Mouse (Mus musculus) limb, embryonic 12.5 days (tissue): Measurements from ENCODE around the gene Mlph. TPM values are rescaled to one million over a fixed set of nuclear protein-coding genes. Genes with fewer than 3 reads are reported as not detected.

Experiments used
- ATAC-seq: fragments of 200-750 bp; cut with Nextera tagmentation; 2 replicates; pipeline ENCODE4 v1.8.0; 2017; ENCODE audit warnings: low read depth, moderate TSS enrichment; ENCODE audit not compliant: insufficient number of reproducible peaks, insufficient read depth, low FRiP score, low TSS enrichment
- H3K27ac ChIP-seq: fragments of 300-500 bp; sonication (generic); 2 replicates; pipeline ENCODE4 v1.5.1; 2016; ENCODE audit warnings: mild to moderate bottlenecking, moderate library complexity
- H3K27me3 ChIP-seq: fragments of 300-500 bp; sonication (generic); 2 replicates; pipeline ENCODE4 v1.6.1; 2016; ENCODE audit warnings: mild to moderate bottlenecking, moderate library complexity
- H3K36me3 ChIP-seq: fragments of 300-500 bp; sonication (generic); 2 replicates; pipeline ENCODE4 v1.6.1; 2016; ENCODE audit warnings: mild to moderate bottlenecking, moderate library complexity
- H3K4me1 ChIP-seq: fragments of 300-500 bp; sonication (generic); replicated peaks from 2 replicates; pipeline ENCODE4 v1.6.1; 2016
- H3K4me2 ChIP-seq: fragments of 300-500 bp; sonication (generic); 2 replicates; pipeline ENCODE4 v1.6.1; 2016; ENCODE audit warnings: mild to moderate bottlenecking, moderate library complexity
- H3K4me3 ChIP-seq: fragments of 300-500 bp; sonication (generic); replicated peaks from 2 replicates; pipeline ENCODE4 v1.5.1; 2016; ENCODE audit warnings: mild to moderate bottlenecking
- H3K9ac ChIP-seq: fragments of 300-500 bp; sonication (generic); replicated peaks from 2 replicates; pipeline ENCODE4 v1.6.1; 2016; ENCODE audit warnings: mild to moderate bottlenecking, moderate library complexity
- H3K9me3 ChIP-seq: fragments of 300-500 bp; sonication (generic); 2 replicates; pipeline ENCODE4 v1.6.1; 2016; ENCODE audit warnings: mild to moderate bottlenecking, moderate library complexity
- WGBS: fragments of 180-500 bp; shearing (Covaris S2); methylation state at CpG from one replicate; pipeline ENCODE4 v1.1.7; 2016; 5-methylcytosine and 5-hydroxymethylcytosine counted together
- polyA plus RNA-seq: library from polyadenylated mRNA; unstranded; fragments of >200 nt; fragmentation: Nextera tagmentation; extraction: Ambion mirVana; gene quantifications from 2 replicates; pipeline ENCODE4 v1.2.1, GENCODE M21; 2016

Mlph gene
- polyA plus RNA-seq, 1 experiment from 2014 or later, result 0.23 TPM

DNA sequence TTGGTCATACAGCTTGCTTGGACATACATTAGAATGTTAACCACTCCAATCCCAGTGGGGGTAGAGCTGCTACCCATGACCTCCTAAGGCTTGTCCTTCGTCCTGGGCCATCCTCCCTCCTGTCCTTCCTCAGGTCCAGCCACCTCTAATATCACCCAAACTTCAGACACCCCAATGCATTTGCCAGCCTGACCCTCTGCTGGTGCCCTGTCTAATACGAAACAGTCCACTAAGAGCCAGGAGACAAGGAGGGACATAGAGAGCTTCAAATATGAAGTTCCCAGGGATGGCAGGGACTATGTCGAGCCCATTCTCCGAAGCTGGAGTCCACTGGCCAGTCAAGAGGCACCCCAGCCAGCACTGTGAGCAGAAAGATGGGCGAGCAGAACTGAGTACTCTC, 82.8 kb downstream of the Mlph start:
- ATAC-seq, result no peak
- Histone ChIP-seq H3K4me3 (peak overlapping the region; percentile 69; the same call in 1 of the 2 replicates), H3K4me2 (peak overlapping the region; percentile 97; the same call in 1 of the 2 replicates), H3K36me3 (no peaks in the 10 kb centered on the region), H3K9ac (no peak overlapping the region), H3K27ac (no peak overlapping the region), H3K27me3 (peaks cover 6% of the 10 kb centered on the region; the same call in 1 of the 2 replicates), H3K9me3 (0 out of 2 replicates have a peak, but pooled peaks cover 4% of the 10 kb centered on the region), H3K4me1 (peaks cover 15% of the 10 kb centered on the region)
- WGBS, result 84% methylated on average over 5 of the region's 5 CpGs

DNA sequence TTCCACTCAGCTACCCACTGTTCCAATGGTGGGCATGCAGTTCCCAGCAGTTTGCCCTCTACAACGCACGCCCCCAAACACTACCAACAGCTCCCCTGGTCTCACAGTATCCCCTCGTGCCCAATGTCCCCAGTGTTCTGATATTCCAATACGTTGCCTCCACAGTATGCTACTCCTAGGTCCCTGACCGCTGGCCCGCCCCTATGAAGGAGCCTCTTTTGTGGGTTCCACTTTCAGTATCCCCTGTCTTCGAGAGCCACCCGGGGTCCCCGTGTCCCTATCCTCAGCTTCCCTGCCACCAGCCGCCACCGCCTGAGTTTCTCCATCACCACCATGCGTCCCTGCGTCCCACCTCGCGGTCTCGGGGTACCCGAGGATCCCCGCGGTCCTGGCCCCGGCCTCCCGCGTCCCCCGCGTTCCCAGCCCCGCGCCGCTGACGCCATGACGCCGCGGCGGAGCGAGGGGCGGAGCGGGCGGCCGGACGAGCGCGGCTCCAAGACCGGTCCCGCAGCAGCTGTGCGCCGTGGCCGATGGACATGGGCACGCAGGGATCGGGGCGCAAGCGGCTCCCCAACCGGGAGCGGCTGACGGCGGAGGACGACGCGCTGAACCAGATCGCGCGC, 83.5 kb downstream of the Mlph start, which contains the start of gene Lrrfip1:
Gene Lrrfip1 (plus strand): TSS at position 470 of the 623 bp plus-strand sequence.
- WGBS, result 2% methylated on average over 59 of the region's 59 CpGs
- Histone ChIP-seq H3K27ac (no peak within 1 kb of the TSS), H3K4me3 (peak within 1 kb of the TSS; percentile 69), H3K27me3 (peaks cover 6% of the 10 kb centered on the region; the same call in 1 of the 2 replicates), H3K9ac (peak within 1 kb of the TSS; percentile 78), H3K36me3 (no peaks in the 10 kb centered on the region), H3K4me1 (peaks cover 15% of the 10 kb centered on the region), H3K4me2 (peak within 1 kb of the TSS; percentile 97), H3K9me3 (0 out of 2 replicates have a peak, but pooled peaks cover 4% of the 10 kb centered on the region)
- ATAC-seq, result peak; percentile 43

DNA sequence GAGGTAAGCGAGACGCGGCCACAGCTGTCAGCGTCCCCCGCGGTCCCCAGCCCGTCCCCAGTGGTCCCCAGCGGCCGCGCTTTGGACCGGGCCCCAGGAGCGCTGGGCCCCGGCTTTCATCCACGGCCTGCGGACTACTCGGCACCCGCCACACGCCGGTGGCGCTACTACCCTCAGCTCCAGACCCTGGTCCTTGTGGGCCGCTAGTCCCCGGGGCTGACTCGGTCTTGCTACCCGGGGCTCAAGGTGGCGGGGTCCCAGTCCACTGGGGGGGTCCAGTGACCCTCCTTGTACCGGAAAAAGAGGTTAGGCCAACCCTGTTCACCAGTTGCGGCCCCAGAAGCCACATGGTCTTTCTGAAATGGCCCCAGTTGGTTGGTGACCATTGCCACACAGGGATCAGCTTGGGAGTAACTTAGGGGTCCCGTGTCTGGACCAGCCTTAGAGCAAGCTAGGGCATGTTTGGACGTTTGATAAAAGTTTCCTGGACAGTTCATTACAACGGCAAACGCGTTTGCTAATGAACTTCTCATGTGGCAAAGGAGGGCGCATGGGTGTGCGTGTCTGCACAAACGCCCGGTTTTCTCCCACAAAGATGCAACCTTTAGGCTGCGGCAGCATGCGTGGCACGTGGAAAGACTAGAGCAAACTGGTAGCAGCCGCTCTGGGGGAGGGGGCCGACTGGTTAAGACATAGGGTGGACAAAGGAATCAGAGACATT, 84.2 kb downstream of the Mlph start:
- no peaks in the 10 kb centered on the region for H3K36me3 ChIP-seq
- 0 out of 2 replicates have a peak, but pooled peaks have one; percentile 24 for ATAC-seq
- peak overlapping the region; percentile 78 for H3K9ac ChIP-seq
- H3K27me3 ChIP-seq, result peaks cover 6% of the 10 kb centered on the region; the same call in 1 of the 2 replicates
- WGBS, result 2% methylated on average over 40 of the region's 41 CpGs
- peak overlapping the region; percentile 97 for H3K4me2 ChIP-seq
- no peak overlapping the region for H3K27ac ChIP-seq
- H3K9me3 ChIP-seq, result 0 out of 2 replicates have a peak, but pooled peaks cover 4% of the 10 kb centered on the region
- H3K4me1 ChIP-seq, result peaks cover 15% of the 10 kb centered on the region
- H3K4me3 ChIP-seq, result peak overlapping the region; percentile 69

DNA sequence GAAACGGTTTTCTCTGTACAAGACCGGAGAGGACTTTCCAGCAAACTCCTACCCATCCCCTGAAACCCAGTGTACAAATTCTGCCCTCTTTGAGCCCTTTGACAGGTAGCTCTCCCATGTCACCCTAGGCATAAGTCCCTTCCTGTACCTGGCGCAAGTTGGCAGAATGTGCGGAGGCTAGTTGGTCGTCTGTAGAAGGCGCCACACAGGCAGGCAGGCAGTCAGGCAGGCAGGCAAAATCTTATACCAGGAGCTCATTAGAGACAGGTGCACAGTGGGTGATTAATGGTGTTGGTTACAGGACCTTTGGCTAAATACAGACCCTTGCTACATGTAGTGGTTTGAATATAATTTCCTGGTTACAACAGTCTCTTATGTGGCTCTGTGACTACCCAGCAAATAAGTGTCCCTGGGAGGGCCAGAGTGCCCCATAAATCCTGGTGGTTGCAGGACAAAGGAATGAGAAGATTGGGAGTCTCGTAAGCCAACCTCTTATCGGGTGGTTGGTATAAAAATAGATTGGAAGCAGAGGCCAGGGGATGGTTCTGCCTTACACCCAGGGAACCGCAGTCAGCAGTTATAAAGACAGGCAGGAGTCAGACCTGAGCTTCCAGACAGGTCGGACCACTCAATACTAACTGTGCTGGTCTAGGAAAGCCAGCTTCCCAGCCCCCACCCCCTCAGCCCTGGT, 85.2 kb downstream of the Mlph start:
- Histone ChIP-seq H3K36me3 (no peaks in the 10 kb centered on the region), H3K4me2 (peak overlapping the region; percentile 97), H3K27me3 (peaks cover 6% of the 10 kb centered on the region; the same call in 1 of the 2 replicates), H3K27ac (no peak overlapping the region), H3K4me1 (peaks cover 15% of the 10 kb centered on the region), H3K9me3 (0 out of 2 replicates have a peak, but pooled peaks cover 4% of the 10 kb centered on the region), H3K4me3 (peak overlapping the region; percentile 69; the same call in 1 of the 2 replicates), H3K9ac (no peak overlapping the region)
- ATAC-seq, result no peak
- WGBS, result 58% methylated on average over 10 of the region's 10 CpGs

Other genes starting within 250 kb of the Mlph start
- 27.4 and 28.2 TPM in 2 replicates for gene Col6a3, start 71.1 kb upstream of the Mlph start, polyA plus RNA-seq
- not detected in 2 replicates for gene Prlh, start 38.0 kb downstream of the Mlph start, polyA plus RNA-seq
- gene Rab17, start 54.6 kb downstream of the Mlph start, polyA plus RNA-seq, result 0.76 and 0.98 TPM in 2 replicates
- gene Lrrfip1, start 83.7 kb downstream of the Mlph start, polyA plus RNA-seq, result 28.3 and 29.9 TPM in 2 replicates
- 0.70 and 1.0 TPM in 2 replicates for gene Rbm44, start 230.0 kb downstream of the Mlph start, polyA plus RNA-seq